Mouse (Mus musculus) MEL (cell line): ENCODE results near the gene Ankrd44.

Experiments used
- CTCF ChIP-seq, 3 experiments: IDR thresholded peaks in 2 of 3; conservative IDR thresholded peaks in 1 of 3; 2 replicates each; pipeline ENCODE4 v1.5.1; 2011 to 2012; ENCODE audit warnings: low read length in 3 of 3, low read depth in 2 of 3, mild to moderate bottlenecking in 2 of 3, improper control_type of control experiment in 1 of 3, inconsistent platforms in 1 of 3, mixed read lengths in 1 of 3, moderate library complexity in 1 of 3; ENCODE audit not compliant: control insufficient read depth in 1 of 3, insufficient read depth in 1 of 3, poor library complexity in 1 of 3, severe bottlenecking in 1 of 3
- ETS1 ChIP-seq: IDR thresholded peaks from 2 replicates; pipeline ENCODE4 v1.6.1; 2012; ENCODE audit warnings: low read depth, mild to moderate bottlenecking, inconsistent platforms, low read length, improper control_type of control experiment, moderate library complexity
- JUND ChIP-seq: IDR thresholded peaks from 2 replicates; pipeline ENCODE4 v1.6.1; 2011; ENCODE audit warnings: low read depth, mild to moderate bottlenecking, improper control_type of control experiment, low read length
- MAFK ChIP-seq: IDR thresholded peaks from 2 replicates; pipeline ENCODE4 v1.6.1; 2011; ENCODE audit warnings: low read depth, mild to moderate bottlenecking, low read length, improper control_type of control experiment, borderline replicate concordance
- MAX ChIP-seq: IDR thresholded peaks from 2 replicates; pipeline ENCODE4 v1.6.1; 2011; ENCODE audit warnings: low read length, improper control_type of control experiment
- MXI1 ChIP-seq: IDR thresholded peaks from 2 replicates; pipeline ENCODE4 v1.6.1; 2011; ENCODE audit warnings: mild to moderate bottlenecking, low read depth, low read length, improper control_type of control experiment
- POLR2A ChIP-seq, 2 experiments: IDR thresholded peaks; 2 replicates each; pipeline ENCODE4 v1.6.1; 2011 to 2012; ENCODE audit warnings: low read length in 2 of 2, mild to moderate bottlenecking in 2 of 2, control low read depth in 1 of 2, improper control_type of control experiment in 1 of 2, low read depth in 1 of 2, moderate library complexity in 1 of 2; ENCODE audit not compliant: control insufficient read depth in 1 of 2, insufficient read depth in 1 of 2, poor library complexity in 1 of 2
- POLR2AphosphoS2 ChIP-seq: IDR thresholded peaks from 2 replicates; pipeline ENCODE4 v1.6.1; 2011; ENCODE audit warnings: low read length, improper control_type of control experiment
- USF2 ChIP-seq, 2 experiments: IDR thresholded peaks; 2 replicates each; pipeline ENCODE4 v1.6.1; 2011 to 2012; ENCODE audit warnings: improper control_type of control experiment in 2 of 2, low read length in 2 of 2, borderline replicate concordance in 1 of 2, inconsistent platforms in 1 of 2, low read depth in 1 of 2, mild to moderate bottlenecking in 1 of 2; ENCODE audit not compliant: insufficient read depth in 1 of 2
- ZC3H11A ChIP-seq: IDR thresholded peaks from 2 replicates; pipeline ENCODE4 v1.6.1; 2012; ENCODE audit warnings: low read depth, mild to moderate bottlenecking, inconsistent platforms, low read length, improper control_type of control experiment

DNA sequence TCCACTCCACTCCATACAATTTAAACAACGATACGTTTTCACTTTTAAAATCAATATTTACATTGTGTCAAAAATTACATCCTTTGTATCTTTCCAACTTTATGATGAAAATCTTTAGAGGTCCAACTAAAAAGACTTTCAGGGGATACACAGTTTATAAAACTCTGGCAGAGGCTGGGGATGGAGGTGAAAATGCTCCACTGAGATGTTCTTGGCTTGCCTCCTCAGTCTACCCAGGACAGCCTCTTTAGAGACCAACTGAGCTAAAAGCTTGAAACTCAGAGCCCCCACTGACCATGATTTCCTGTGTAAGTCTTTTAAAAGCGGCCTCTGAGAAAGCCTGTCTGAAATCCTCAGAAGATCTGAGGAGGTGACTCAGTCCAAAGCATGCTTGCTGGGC, 17.4 kb downstream of the Ankrd44 start:
- TF ChIP-seq MAFK = no peak
- no peak for TF ChIP-seq ZC3H11A
- TF ChIP-seq POLR2AphosphoS2 = no peak
- no peak for TF ChIP-seq MAX
- TF ChIP-seq CTCF (IDR thresholded peaks at IDR 0.05 in 2 of 3, conservative IDR thresholded peaks at IDR 0.05 in 1 of 3; ENCODE audit: control insufficient read depth in 1 of 3, insufficient read depth in 1 of 3, low read depth in 2 of 3, low read length in 3 of 3, poor library complexity in 1 of 3, severe bottlenecking in 1 of 3) = no peak
- no peak for TF ChIP-seq POLR2A (IDR thresholded peaks at IDR 0.05; ENCODE audit: control insufficient read depth in 1 of 2, insufficient read depth in 1 of 2, low read depth in 1 of 2, low read length in 2 of 2, poor library complexity in 1 of 2)
- TF ChIP-seq JUND = no peak
- TF ChIP-seq ETS1 = no peak
- TF ChIP-seq MXI1 = no peak
- TF ChIP-seq USF2 (IDR thresholded peaks at IDR 0.05; ENCODE audit: borderline replicate concordance in 1 of 2, insufficient read depth in 1 of 2, low read depth in 1 of 2, low read length in 2 of 2) = no peak
